Mouse (Mus musculus) hindbrain, embryonic 15.5 days (tissue): ENCODE results near the gene Fbxw13. TPM values are rescaled to one million over a fixed set of nuclear protein-coding genes. Genes with fewer than 3 reads are reported as not detected.

Source experiments
- polyA plus RNA-seq: library from polyadenylated mRNA; unstranded; fragments of >200 nt; fragmentation: Nextera tagmentation; extraction: Ambion mirVana; gene quantifications from 2 replicates; pipeline ENCODE4 v1.2.1, GENCODE M21; 2015

Gene Fbxw13
- polyA plus RNA-seq, 1 experiment from 2014 or later, result not detected

Other genes starting within 250 kb of the Fbxw13 start
- gene Col7a1, start 242.4 kb downstream of the Fbxw13 start, polyA plus RNA-seq, result 1.4 and 2.1 TPM in 2 replicates
- gene Ucn2, start 210.0 kb downstream of the Fbxw13 start, polyA plus RNA-seq, result not detected in 2 replicates
- 28.1 and 28.7 TPM in 2 replicates for gene Pfkfb4, start 204.2 kb downstream of the Fbxw13 start, polyA plus RNA-seq
- 71.6 and 76.3 TPM in 2 replicates for gene Shisa5, start 157.4 kb downstream of the Fbxw13 start, polyA plus RNA-seq
- gene Trex1, start 136.2 kb downstream of the Fbxw13 start, polyA plus RNA-seq, result 13.6 and 14.5 TPM in 2 replicates
- 30.5 and 30.9 TPM in 2 replicates for gene Atrip, start 121.9 kb downstream of the Fbxw13 start, polyA plus RNA-seq
- 12.3 and 13.1 TPM in 2 replicates for gene Ccdc51, start 113.5 kb downstream of the Fbxw13 start, polyA plus RNA-seq
- 653 and 743 TPM in 2 replicates for gene Tma7, start 113.4 kb downstream of the Fbxw13 start, polyA plus RNA-seq
- 19.2 and 19.8 TPM in 2 replicates for gene Plxnb1, start 100.6 kb downstream of the Fbxw13 start, polyA plus RNA-seq
- not detected in 2 replicates for gene Fbxw21, start 33.9 kb downstream of the Fbxw13 start, polyA plus RNA-seq
- not detected in 2 replicates for gene Fbxw20, start 38.8 kb upstream of the Fbxw13 start, polyA plus RNA-seq
- gene Fbxw14, start 91.7 kb upstream of the Fbxw13 start, polyA plus RNA-seq, result not detected in 2 replicates
- 0.12 TPM in 1 of 2 replicates, not detected in the other for gene Fbxw28, start 143.7 kb upstream of the Fbxw13 start, polyA plus RNA-seq
- gene Fbxw22, start 208.3 kb upstream of the Fbxw13 start, polyA plus RNA-seq, result not detected in 2 replicates